Mouse (Mus musculus) liver, embryonic 15.5 days (tissue): ENCODE results near the gene Paqr5. TPM values are rescaled to one million over a fixed set of nuclear protein-coding genes. Genes with fewer than 3 reads are reported as not detected.

Source experiments
- ATAC-seq: fragments of 200-750 bp; cut with Nextera tagmentation; 2 replicates; pipeline ENCODE4 v1.8.0; 2017; ENCODE audit warnings: moderate number of reproducible peaks, mild to moderate bottlenecking, moderate library complexity; ENCODE audit not compliant: insufficient read depth
- H3K27ac ChIP-seq: fragments of 300-500 bp; sonication (generic); replicated peaks from 2 replicates; pipeline ENCODE4 v1.5.1; 2015; ENCODE audit warnings: mild to moderate bottlenecking, inconsistent platforms
- H3K27me3 ChIP-seq: fragments of 300-500 bp; sonication (generic); 2 replicates; pipeline ENCODE4 v1.6.1; 2015; ENCODE audit warnings: mild to moderate bottlenecking, inconsistent platforms
- H3K36me3 ChIP-seq: fragments of 300-500 bp; sonication (generic); replicated peaks from 2 replicates; pipeline ENCODE4 v1.6.1; 2015; ENCODE audit warnings: moderate library complexity, mild to moderate bottlenecking, inconsistent platforms
- H3K4me1 ChIP-seq: fragments of 300-500 bp; sonication (generic); replicated peaks from 2 replicates; pipeline ENCODE4 v1.6.1; 2015; ENCODE audit warnings: inconsistent platforms
- H3K4me2 ChIP-seq: fragments of 300-500 bp; sonication (generic); 2 replicates; pipeline ENCODE4 v1.6.1; 2015; ENCODE audit warnings: moderate library complexity, mild to moderate bottlenecking, inconsistent platforms
- H3K4me3 ChIP-seq: fragments of 300-500 bp; sonication (generic); replicated peaks from 2 replicates; pipeline ENCODE4 v1.5.1; 2015; ENCODE audit warnings: mild to moderate bottlenecking, inconsistent platforms
- H3K9ac ChIP-seq: fragments of 300-500 bp; sonication (generic); 2 replicates; pipeline ENCODE4 v1.6.1; 2015; ENCODE audit warnings: moderate library complexity, mild to moderate bottlenecking, inconsistent platforms
- H3K9me3 ChIP-seq: fragments of 300-500 bp; sonication (generic); replicated peaks from 2 replicates; pipeline ENCODE4 v1.6.1; 2016; ENCODE audit warnings: inconsistent platforms
- WGBS: fragments of 180-500 bp; shearing (Covaris S2); methylation state at CpG from one replicate; pipeline ENCODE4 v1.1.7; 2015; ENCODE audit warnings: mixed read lengths; ENCODE audit not compliant: insufficient replicate concordance; 5-methylcytosine and 5-hydroxymethylcytosine counted together
- polyA plus RNA-seq: library from polyadenylated mRNA; unstranded; fragments of >200 nt; fragmentation: Nextera tagmentation; extraction: Ambion mirVana; gene quantifications from 2 replicates; pipeline ENCODE4 v1.2.1, GENCODE M21; 2015

Paqr5 gene
- polyA plus RNA-seq, 1 experiment from 2014 or later: 0.23 TPM

DNA sequence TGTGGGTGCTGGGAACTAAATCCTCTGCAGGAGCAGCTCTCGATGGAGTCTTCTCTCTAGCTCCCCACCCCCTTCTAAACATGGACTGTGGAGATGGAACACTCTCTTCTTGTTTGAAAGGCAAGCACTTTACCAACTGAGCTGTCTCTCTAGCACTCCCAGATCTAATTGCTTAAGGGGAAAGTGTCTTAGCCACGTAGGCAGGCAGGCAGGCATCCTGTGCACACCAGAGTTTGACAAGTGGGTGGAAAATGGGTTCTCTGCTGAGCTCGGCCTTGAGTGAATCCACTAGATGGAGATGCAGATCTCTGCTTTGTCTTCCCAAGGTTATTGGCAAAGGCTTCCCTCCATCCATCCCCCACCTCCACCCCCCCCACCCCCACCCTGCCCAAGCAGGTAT is 1.4 kb upstream of the Paqr5 start:
- 34% methylated on average over 3 of the region's 3 CpGs for WGBS
- H3K27me3 ChIP-seq: peaks cover 40% of the 10 kb centered on the region
- ATAC-seq: no peak

DNA sequence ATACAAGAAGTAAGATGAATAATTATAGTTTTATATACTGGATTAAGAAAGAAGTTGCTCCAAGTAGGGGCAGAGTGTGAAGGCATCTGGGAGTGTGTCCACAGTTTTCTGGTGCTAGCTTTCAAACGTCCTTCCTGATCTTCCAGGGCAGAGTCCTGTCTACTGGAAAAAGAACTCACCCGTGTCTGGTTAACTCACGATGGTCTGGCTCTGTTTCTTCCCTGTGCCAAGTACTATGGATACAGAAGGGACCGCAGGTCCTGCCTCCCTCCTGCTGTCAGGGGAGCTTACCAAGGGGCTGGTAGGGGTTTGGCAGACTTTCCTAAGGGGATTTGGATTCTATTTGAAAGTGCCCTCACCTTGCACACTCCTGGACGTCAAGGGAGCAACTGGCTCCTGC is 1.6 kb downstream of the Paqr5 start:
- H3K4me3 ChIP-seq: no peak overlapping the region
- no peak overlapping the region for H3K27ac ChIP-seq
- WGBS: 35% methylated on average over 5 of the region's 5 CpGs
- no peak for ATAC-seq
- H3K27me3 ChIP-seq: peaks cover 40% of the 10 kb centered on the region
- H3K9ac ChIP-seq: no peak overlapping the region
- no peaks in the 10 kb centered on the region for H3K36me3 ChIP-seq
- peaks cover 15% of the 10 kb centered on the region for H3K4me1 ChIP-seq
- no peak overlapping the region for H3K4me2 ChIP-seq
- no peaks in the 10 kb centered on the region for H3K9me3 ChIP-seq

More for the DNA sequence above, 1.4 kb upstream of the Paqr5 start:
- Histone ChIP-seq H3K4me3 (no peak overlapping the region), H3K36me3 (no peaks in the 10 kb centered on the region), H3K4me1 (peaks cover 8% of the 10 kb centered on the region), H3K9me3 (no peaks in the 10 kb centered on the region), H3K9ac (no peak overlapping the region), H3K4me2 (no peak overlapping the region), H3K27ac (no peak overlapping the region)

DNA sequence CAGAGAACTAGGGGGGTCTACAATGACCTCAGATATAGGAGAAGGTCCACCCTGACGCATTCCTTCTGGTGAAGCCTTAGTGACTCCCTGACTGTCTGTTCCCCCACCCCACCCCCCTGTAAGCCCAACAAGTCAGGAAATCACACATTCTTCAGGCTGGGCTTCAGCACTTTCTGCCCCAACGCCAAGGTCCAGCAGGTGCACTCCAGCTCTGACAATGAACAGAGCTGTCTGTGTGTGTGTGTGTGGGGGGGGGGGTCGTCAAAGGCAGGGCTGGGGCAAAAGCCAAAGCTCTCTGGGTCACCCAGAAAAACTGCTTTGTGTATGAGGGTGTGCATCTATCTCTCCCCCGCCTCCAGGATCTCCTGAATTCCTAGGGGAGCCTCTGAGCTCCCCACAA is 2.8 kb downstream of the Paqr5 start:
- no peaks in the 10 kb centered on the region for H3K36me3 ChIP-seq
- H3K4me3 ChIP-seq: no peak overlapping the region
- ATAC-seq: no peak
- no peak overlapping the region for H3K27ac ChIP-seq
- WGBS: 32% methylated on average over 4 of the region's 4 CpGs
- no peaks in the 10 kb centered on the region for H3K9me3 ChIP-seq
- peaks cover 15% of the 10 kb centered on the region for H3K4me1 ChIP-seq
- H3K27me3 ChIP-seq: peaks cover 40% of the 10 kb centered on the region
- H3K4me2 ChIP-seq: no peak overlapping the region
- no peak overlapping the region for H3K9ac ChIP-seq

DNA sequence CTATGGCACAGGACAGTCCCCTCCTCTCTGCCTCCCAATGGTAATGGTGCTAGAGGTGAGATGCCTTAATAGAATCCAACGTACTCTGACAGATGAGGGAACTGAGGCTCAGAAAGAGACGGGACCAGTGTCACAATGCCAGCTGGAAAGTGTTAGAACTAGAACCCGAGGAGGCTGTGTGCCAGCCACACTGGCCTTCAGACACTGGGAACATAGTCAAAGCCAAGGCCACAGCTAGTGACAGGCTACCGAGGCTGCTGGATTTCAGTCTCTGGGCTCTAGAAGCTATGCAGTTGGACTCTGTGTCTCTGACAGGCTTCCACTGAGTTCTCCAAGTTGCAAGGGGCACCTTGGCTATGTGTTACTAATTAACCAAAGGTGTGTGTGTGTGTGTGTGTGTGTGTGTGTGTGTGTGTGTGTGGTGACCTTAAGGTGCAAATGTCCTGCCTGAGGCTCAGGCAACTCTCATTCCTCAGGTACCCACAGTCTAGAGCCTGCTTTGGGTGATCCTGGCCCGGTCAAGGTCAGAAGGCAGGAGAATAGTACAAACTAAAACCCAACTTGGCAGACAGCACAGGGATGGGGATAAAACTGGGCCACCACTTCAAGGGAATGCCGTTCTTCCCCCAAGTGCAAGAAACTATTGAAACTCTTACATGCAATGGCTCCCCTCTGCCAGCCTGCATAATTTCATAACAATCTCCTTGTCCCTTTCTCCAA is 3.5 kb downstream of the Paqr5 start:
- no peak overlapping the region for H3K27ac ChIP-seq
- H3K9ac ChIP-seq: no peak overlapping the region
- H3K36me3 ChIP-seq: no peaks in the 10 kb centered on the region
- no peak overlapping the region for H3K4me2 ChIP-seq
- ATAC-seq: no peak
- H3K27me3 ChIP-seq: peaks cover 40% of the 10 kb centered on the region
- H3K4me1 ChIP-seq: peaks cover 15% of the 10 kb centered on the region
- H3K4me3 ChIP-seq: no peak overlapping the region
- no peaks in the 10 kb centered on the region for H3K9me3 ChIP-seq
- 64% methylated on average over 6 of the region's 6 CpGs for WGBS

DNA sequence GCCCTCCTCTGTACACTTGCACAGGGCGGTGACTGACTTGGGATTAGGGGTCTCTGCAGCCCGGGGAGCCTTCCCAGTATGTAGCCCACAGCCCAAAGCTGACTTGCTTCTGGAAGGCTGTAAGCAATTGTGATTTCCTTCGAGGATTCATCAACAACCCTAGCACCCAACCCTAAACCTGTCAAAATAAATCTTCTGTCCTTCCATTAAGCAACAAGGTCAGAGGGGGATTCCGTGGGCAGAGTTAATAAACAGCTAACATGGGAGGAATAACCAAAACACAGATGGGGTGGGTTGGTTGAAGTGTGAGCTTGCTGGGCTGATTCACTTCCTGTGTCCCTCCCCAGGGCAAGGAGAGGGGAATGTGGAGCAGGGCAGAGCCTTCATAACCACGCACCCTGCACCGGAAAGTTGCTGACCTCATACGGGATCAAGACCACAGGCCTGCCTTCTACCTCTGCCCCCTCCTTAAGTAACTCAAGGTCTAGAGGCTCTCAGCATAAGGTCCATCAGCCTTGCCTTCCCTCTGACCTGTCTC is 5.0 kb downstream of the Paqr5 start:
- Histone ChIP-seq H3K36me3 (no peaks in the 10 kb centered on the region), H3K9ac (no peak overlapping the region), H3K27me3 (peaks cover 26% of the 10 kb centered on the region), H3K4me1 (peaks cover 11% of the 10 kb centered on the region), H3K4me3 (no peak overlapping the region), H3K9me3 (no peaks in the 10 kb centered on the region), H3K27ac (no peak overlapping the region), H3K4me2 (no peak overlapping the region)
- ATAC-seq: no peak
- 25% methylated on average over 7 of the region's 7 CpGs for WGBS

DNA sequence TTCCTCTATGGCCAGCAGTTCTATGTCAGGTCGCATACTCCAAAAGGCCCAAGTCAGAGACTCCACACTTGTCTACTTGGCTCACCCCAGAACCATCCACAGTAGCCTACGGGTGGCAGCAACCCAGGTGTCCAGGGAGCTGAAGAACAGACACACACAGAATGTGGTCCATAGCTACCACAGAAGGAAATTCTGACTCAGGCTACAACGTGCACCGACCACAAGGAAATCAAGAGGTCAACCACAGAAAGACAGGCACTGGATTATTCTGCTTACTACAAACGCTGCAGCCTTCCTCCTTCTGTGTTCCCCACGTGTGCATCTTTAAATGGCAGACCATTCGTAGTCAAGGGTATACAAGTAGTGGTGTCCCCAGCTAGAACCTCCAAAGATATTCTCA is 6.4 kb downstream of the Paqr5 start:
- Histone ChIP-seq H3K27ac (no peak overlapping the region), H3K4me3 (no peak overlapping the region), H3K9ac (no peak overlapping the region), H3K27me3 (peaks cover 12% of the 10 kb centered on the region), H3K4me2 (no peak overlapping the region), H3K4me1 (peaks cover 7% of the 10 kb centered on the region; the same call in 1 of the 2 replicates), H3K9me3 (no peaks in the 10 kb centered on the region), H3K36me3 (no peaks in the 10 kb centered on the region)
- no peak for ATAC-seq
- 25% methylated on average over 7 of the region's 7 CpGs for WGBS

DNA sequence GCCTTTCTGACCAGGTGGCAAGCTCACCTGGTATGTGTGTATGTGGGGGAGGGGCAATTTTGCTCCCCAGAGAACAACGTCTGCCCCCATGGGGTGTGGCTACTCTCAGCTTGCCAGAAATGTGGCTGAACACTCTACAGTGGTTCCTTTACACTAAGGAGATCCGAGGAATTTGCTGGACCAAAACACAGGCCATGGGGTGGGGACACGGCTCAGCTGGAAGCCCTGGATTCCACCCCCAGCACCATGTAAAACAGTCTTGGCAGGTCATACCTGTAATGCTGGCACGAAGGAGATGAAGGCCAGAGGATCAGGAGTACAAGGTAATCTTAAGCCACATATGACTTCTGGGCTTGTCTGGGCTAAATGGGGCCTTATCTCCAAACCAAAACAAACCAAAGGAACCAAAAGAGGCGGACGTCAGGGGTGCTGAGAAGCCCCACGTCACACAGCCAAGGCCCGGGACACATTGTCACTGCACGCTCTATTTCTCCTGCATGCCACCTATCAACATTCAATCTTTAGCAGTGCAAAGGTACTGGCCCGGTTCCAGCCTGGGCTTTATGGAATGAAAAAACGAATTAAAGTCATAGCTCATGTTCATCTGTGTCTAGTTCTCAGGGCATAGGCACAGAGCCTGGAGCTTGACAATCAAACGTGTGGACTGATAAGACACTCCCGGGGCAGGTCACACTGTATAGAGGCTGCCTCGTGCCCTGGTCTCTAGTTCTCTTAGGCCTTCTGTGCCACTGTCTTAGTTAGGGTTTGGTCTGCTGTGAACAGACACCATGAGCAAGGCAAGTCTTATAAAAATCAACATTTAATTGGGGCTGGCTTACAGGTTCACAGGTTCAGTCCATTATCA is 8.2 kb downstream of the Paqr5 start:
- Histone ChIP-seq H3K4me1 (peaks cover 7% of the 10 kb centered on the region; the same call in 1 of the 2 replicates), H3K27me3 (no peaks in the 10 kb centered on the region; the same call in none of the 2 replicates), H3K9me3 (no peaks in the 10 kb centered on the region), H3K36me3 (no peaks in the 10 kb centered on the region), H3K4me2 (no peak overlapping the region), H3K27ac (no peak overlapping the region), H3K4me3 (no peak overlapping the region), H3K9ac (no peak overlapping the region)
- 40% methylated on average over 14 of the region's 14 CpGs for WGBS
- ATAC-seq: no peak

DNA sequence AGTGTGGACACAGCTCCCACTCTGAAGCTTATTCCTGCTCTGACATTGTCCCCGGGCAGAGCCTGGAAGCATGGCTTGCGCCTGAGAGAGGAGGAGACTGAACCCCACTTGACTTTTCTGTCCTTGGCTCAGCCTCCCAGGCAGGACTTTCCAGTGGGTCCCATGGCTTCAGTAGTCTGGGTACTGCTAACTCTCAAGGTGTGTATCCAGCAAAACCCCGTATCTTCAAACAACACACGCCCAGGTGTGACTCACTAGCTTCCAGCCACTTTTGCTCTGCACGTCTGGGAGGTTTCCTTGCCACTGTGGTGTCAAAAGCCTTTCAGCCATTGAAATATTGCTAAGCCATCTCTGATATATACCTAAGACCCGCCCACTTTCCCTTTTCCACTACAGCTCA is 9.3 kb downstream of the Paqr5 start:
- H3K4me2 ChIP-seq: no peak overlapping the region
- ATAC-seq: no peak
- no peaks in the 10 kb centered on the region for H3K9me3 ChIP-seq
- no peaks in the 10 kb centered on the region; the same call in none of the 2 replicates for H3K27me3 ChIP-seq
- H3K4me3 ChIP-seq: no peak overlapping the region
- no peak overlapping the region for H3K27ac ChIP-seq
- no peaks in the 10 kb centered on the region for H3K36me3 ChIP-seq
- no peak overlapping the region for H3K9ac ChIP-seq
- WGBS: 58% methylated on average over 6 of the region's 6 CpGs
- H3K4me1 ChIP-seq: peaks cover 7% of the 10 kb centered on the region; the same call in 1 of the 2 replicates

DNA sequence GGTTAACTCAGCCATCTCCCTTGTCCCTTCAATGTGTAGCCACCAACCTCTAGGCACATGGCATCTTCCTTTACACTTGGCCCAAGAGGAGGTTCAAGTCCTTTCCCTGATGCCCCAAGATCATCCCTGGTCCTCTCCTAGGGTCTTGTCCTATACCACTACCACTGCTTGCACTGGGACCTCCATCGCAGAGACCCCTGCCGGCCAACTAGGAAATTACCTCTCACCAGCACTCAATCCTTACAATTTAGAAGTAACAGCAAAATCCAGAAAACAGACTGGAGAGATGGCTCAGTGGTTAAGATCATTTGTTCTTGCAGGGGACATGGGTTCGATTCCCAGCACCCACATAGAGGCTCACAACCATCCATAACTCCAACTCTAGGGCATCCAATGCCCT is 11.2 kb downstream of the Paqr5 start:
- Histone ChIP-seq H3K27ac (no peak overlapping the region), H3K4me3 (no peak overlapping the region)
- WGBS: 41% methylated on average over 3 of the region's 3 CpGs

DNA sequence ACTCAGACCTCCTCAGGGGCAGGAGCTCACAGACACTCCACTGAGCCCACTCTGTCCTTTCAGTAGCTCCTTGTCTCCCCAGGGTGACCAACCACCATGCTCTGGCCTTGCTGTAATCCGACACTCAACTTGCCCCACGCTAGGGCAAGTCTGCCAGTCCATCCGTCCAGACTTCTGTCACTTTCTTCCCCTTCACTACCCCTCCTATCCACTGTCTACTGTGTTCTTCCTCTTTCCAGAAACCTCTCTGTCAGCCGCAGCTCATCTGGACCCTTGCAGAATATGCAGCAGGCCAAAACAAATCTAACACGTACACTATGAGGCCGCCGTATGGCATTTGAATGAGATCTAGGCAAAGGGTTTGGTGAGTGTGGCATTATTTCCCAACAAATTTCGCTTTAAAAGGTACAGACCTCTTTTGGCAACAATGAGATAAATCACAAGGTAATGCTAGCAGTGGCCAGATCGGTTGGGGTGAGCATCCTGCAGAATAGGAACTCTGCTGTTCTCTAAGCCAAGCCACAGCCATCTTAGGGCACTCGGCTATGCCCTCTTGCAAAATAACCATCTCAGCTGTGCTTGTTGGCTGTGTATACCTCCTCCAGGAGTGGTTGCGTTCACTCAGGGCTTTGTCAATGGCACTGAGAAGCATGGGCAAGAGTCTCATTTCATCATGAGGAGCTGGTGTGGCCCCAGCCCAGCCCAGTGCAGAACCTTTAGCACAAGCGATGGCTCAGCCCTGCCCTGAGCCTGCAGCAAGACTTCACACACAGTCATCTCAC is 13.1 kb downstream of the Paqr5 start:
- H3K36me3 ChIP-seq: no peaks in the 10 kb centered on the region
- no peaks in the 10 kb centered on the region for H3K9me3 ChIP-seq
- 42% methylated on average over 12 of the region's 12 CpGs for WGBS

More for the DNA sequence above, 11.2 kb downstream of the Paqr5 start:
- Histone ChIP-seq H3K4me2 (no peak overlapping the region), H3K9ac (no peak overlapping the region), H3K9me3 (no peaks in the 10 kb centered on the region), H3K4me1 (no peaks in the 10 kb centered on the region), H3K27me3 (no peaks in the 10 kb centered on the region; the same call in none of the 2 replicates), H3K36me3 (no peaks in the 10 kb centered on the region)
- no peak for ATAC-seq

More for the DNA sequence above, 13.1 kb downstream of the Paqr5 start:
- Histone ChIP-seq H3K9ac (no peak overlapping the region), H3K4me2 (no peak overlapping the region), H3K4me1 (no peaks in the 10 kb centered on the region), H3K27ac (no peak overlapping the region), H3K4me3 (no peak overlapping the region), H3K27me3 (no peaks in the 10 kb centered on the region; the same call in 1 of the 2 replicates)
- ATAC-seq: no peak
